Mouse (Mus musculus): ENCODE data around the gene Specc1l. TPM values are rescaled to one million over a fixed set of nuclear protein-coding genes. Genes with fewer than 3 reads are reported as not detected.

The Specc1l gene
- polyA plus RNA-seq, 1 experiment from 2014 or later, result 30.9 TPM

DNA sequence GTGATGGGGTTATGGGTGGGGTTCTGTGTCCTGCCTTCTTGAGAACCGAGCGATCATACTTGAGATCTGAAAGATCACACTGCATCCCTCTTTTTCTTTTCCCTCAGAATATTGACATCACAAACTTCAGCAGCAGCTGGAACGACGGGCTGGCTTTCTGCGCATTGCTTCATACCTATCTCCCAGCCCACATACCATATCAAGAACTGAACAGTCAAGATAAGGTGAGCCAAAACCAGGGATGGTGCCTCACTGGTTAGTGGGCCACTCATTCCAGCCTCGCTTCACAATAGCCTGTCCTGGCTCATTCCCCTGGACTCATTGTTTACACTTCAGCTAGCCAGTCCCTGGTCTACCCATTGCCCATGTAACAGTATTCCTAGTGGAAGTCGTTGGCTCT is 95.3 kb downstream of the Specc1l start:
- Histone ChIP-seq H3K27me3 (ENCODE audit: control insufficient read depth, insufficient read depth, low read depth, low read length) (no peaks in the 10 kb centered on the region), H3K4me3 (ENCODE audit: low read depth, low read length) (no peak overlapping the region), H3K36me3 (ENCODE audit: control insufficient read depth, insufficient read depth, low read length) (peaks cover 13% of the 10 kb centered on the region), H3K4me1 (ENCODE audit: control insufficient read depth, insufficient read depth, low read length) (no peaks in the 10 kb centered on the region), H3K27ac (ENCODE audit: low read length) (no peak overlapping the region), H3K9ac (ENCODE audit: low read depth, low read length) (no peak overlapping the region), H3K9me3 (replicated peaks; ENCODE audit: control insufficient read depth, low read length, poor library complexity, severe bottlenecking) (no peaks in the 10 kb centered on the region), H3K4me2 (ENCODE audit: low read length) (no peak overlapping the region)
- ATAC-seq, result no peak
- WGBS, result 96% methylated on average over 7 of the region's 7 CpGs

DNA sequence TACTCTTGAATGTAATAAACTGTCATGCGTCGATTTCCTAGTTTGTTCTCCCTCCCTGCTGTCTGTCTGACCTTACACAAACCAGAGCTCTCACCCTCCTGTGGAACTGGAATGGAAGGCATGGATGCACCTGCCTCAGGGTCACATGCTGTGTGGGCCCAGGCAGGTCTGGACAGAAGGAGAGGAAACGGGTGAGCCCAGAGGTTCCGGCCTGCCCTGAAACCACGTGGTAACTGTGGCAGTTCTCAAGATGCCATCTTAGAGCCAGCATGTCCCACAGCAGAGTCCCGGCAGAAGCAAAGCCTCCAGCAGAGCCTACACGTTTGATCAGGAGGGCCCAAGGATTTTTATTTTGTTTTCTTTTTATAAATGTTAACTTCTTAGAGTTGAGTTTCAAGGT is 100.5 kb downstream of the Specc1l start:
- Histone ChIP-seq H3K36me3 (ENCODE audit: control insufficient read depth, insufficient read depth, low read length) (peaks cover 13% of the 10 kb centered on the region), H3K27ac (ENCODE audit: low read length) (no peak overlapping the region), H3K4me2 (ENCODE audit: low read length) (no peak overlapping the region), H3K27me3 (ENCODE audit: control insufficient read depth, insufficient read depth, low read depth, low read length) (0 out of 2 replicates have a peak, but pooled peaks cover 3% of the 10 kb centered on the region), H3K9me3 (replicated peaks; ENCODE audit: control insufficient read depth, low read length, poor library complexity, severe bottlenecking) (no peaks in the 10 kb centered on the region), H3K4me1 (ENCODE audit: control insufficient read depth, insufficient read depth, low read length) (peaks cover 6% of the 10 kb centered on the region), H3K4me3 (ENCODE audit: low read depth, low read length) (no peak overlapping the region), H3K9ac (ENCODE audit: low read depth, low read length) (no peak overlapping the region)
- WGBS, result 86% methylated on average over 7 of the region's 7 CpGs
- no peak for ATAC-seq

- no peak overlapping the region for H3K9ac ChIP-seq (ENCODE audit: low read depth, low read length)
- no peaks in the 10 kb centered on the region for H3K9me3 ChIP-seq (replicated peaks; ENCODE audit: control insufficient read depth, low read length, poor library complexity, severe bottlenecking)
- no peak overlapping the region for H3K4me3 ChIP-seq (ENCODE audit: low read depth, low read length)
- peaks cover 6% of the 10 kb centered on the region for H3K4me1 ChIP-seq (ENCODE audit: control insufficient read depth, insufficient read depth, low read length)
- WGBS, result 73% methylated on average over 6 of the region's 6 CpGs
- no peak overlapping the region for H3K27ac ChIP-seq (ENCODE audit: low read length)
- no peak for ATAC-seq
- H3K27me3 ChIP-seq (ENCODE audit: control insufficient read depth, insufficient read depth, low read depth, low read length), result peaks cover 19% of the 10 kb centered on the region
- no peak overlapping the region for H3K4me2 ChIP-seq (ENCODE audit: low read length)
- peaks cover 12% of the 10 kb centered on the region for H3K36me3 ChIP-seq (ENCODE audit: control insufficient read depth, insufficient read depth, low read length)
These were observed 102.5 kb downstream of the Specc1l start for GRCm38 (mm10) chr10:75314190-75314980.

DNA sequence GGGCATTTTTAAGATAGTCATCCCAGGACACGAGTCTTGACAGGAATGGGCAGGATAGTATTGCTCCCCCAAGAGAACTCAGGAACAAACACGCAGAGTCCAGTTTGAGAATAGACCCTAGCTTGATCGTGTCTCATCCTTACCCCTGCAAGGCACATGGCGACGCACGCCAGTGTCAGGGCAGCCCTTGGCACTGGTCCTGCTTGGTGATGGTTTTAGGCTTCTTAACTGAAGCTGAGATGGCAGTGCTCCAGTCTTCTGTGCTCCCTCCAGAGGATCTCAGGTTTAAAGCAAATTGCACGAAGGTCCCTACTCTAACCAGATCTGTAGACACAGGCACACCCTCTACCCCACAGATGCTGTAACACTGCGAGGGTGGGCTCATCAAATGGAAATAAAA is 103.9 kb downstream of the Specc1l start:
- Histone ChIP-seq H3K4me2 (ENCODE audit: low read length) (no peak overlapping the region), H3K4me3 (ENCODE audit: low read depth, low read length) (no peak overlapping the region), H3K27ac (ENCODE audit: low read length) (no peak overlapping the region), H3K27me3 (ENCODE audit: control insufficient read depth, insufficient read depth, low read depth, low read length) (peaks cover 19% of the 10 kb centered on the region), H3K4me1 (ENCODE audit: control insufficient read depth, insufficient read depth, low read length) (peaks cover 6% of the 10 kb centered on the region), H3K9me3 (replicated peaks; ENCODE audit: control insufficient read depth, low read length, poor library complexity, severe bottlenecking) (no peaks in the 10 kb centered on the region), H3K36me3 (ENCODE audit: control insufficient read depth, insufficient read depth, low read length) (peaks cover 3% of the 10 kb centered on the region), H3K9ac (ENCODE audit: low read depth, low read length) (no peak overlapping the region)
- ATAC-seq, result no peak
- 73% methylated on average over 8 of the region's 8 CpGs for WGBS

GRCm38 (mm10) chr10:75316472-75316871 is 104.6 kb downstream of the Specc1l start:
- peak; percentile 21 for ATAC-seq
- WGBS, result 13% methylated on average over 8 of the region's 9 CpGs
- Histone ChIP-seq H3K36me3 (ENCODE audit: control insufficient read depth, insufficient read depth, low read length) (peaks cover 3% of the 10 kb centered on the region; the same call in 1 of the 2 replicates), H3K4me1 (ENCODE audit: control insufficient read depth, insufficient read depth, low read length) (peaks cover 6% of the 10 kb centered on the region), H3K4me3 (ENCODE audit: low read depth, low read length) (peak overlapping the region; percentile 36), H3K27me3 (ENCODE audit: control insufficient read depth, insufficient read depth, low read depth, low read length) (peaks cover 19% of the 10 kb centered on the region), H3K9ac (ENCODE audit: low read depth, low read length) (peak overlapping the region; percentile 22; the same call in 1 of the 2 replicates), H3K4me2 (ENCODE audit: low read length) (peak overlapping the region; percentile 54), H3K27ac (ENCODE audit: low read length) (no peak overlapping the region), H3K9me3 (replicated peaks; ENCODE audit: control insufficient read depth, low read length, poor library complexity, severe bottlenecking) (no peaks in the 10 kb centered on the region)

GRCm38 (mm10) chr10:75316872-75316907 is 104.8 kb downstream of the Specc1l start, which contains the start of gene Adora2a:
Gene Adora2a (plus strand): TSS chr10:75316877.
- Histone ChIP-seq H3K4me1 (ENCODE audit: control insufficient read depth, insufficient read depth, low read length) (peaks cover 6% of the 10 kb centered on the region), H3K36me3 (ENCODE audit: control insufficient read depth, insufficient read depth, low read length) (peaks cover 3% of the 10 kb centered on the region; the same call in 1 of the 2 replicates), H3K4me3 (ENCODE audit: low read depth, low read length) (peak within 1 kb of the TSS; percentile 36), H3K27me3 (ENCODE audit: control insufficient read depth, insufficient read depth, low read depth, low read length) (peaks cover 19% of the 10 kb centered on the region), H3K9me3 (replicated peaks; ENCODE audit: control insufficient read depth, low read length, poor library complexity, severe bottlenecking) (no peaks in the 10 kb centered on the region), H3K27ac (ENCODE audit: low read length) (peak within 1 kb of the TSS; percentile 20; the same call in 1 of the 2 replicates), H3K4me2 (ENCODE audit: low read length) (peak within 1 kb of the TSS; percentile 54), H3K9ac (ENCODE audit: low read depth, low read length) (peak within 1 kb of the TSS; percentile 22; the same call in 1 of the 2 replicates)
- no peak for ATAC-seq
- WGBS, result 3% methylated on average over 4 of the region's 4 CpGs

DNA sequence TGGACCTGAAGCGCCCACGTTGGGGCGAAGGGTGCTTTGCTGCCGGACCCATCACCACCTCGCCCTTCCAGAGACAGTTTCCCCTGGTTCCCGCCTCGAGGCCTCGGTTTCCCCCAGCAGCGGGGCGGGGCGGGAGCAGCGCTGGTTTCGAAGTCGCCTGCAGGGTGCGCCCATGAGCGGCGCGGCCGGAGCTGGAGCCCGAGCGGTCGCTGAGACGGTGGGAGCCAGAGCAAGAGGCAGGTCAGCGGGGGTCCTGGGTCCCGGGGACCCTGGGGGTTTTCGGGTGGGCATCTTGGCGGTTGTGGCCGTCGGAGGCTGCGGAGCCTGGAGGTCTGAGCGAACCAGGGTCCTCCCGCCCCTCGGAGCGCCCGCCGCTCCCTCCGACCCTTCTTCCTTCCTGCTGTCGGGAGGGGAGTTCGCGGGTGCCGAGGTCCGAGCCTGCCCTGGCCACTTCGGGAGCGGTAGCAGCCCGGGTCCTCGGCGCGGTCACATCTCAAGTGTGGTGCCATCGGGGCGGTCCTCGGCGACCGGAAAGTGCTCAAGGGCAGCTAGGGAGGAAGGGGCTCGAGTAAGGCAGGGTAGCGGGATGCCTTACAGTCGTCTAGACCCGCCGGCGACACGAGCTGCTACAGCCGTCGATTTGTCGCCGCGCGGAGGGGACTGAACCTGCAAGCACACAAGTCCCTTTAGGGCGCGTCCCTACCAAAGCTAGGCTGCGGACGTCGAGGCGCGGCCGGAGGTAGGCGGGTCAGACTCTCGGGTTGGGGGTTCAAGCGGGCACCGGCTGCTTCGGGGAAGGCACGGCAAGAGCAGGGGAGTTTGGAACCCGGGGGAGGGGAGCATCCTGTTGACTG is 105.3 kb downstream of the Specc1l start:
- Histone ChIP-seq H3K36me3 (ENCODE audit: control insufficient read depth, insufficient read depth, low read length) (peaks cover 3% of the 10 kb centered on the region; the same call in 1 of the 2 replicates), H3K4me2 (ENCODE audit: low read length) (peak overlapping the region; percentile 54), H3K27ac (ENCODE audit: low read length) (peak overlapping the region; percentile 20; the same call in 1 of the 2 replicates), H3K4me1 (ENCODE audit: control insufficient read depth, insufficient read depth, low read length) (peaks cover 6% of the 10 kb centered on the region), H3K9ac (ENCODE audit: low read depth, low read length) (peak overlapping the region; percentile 22; the same call in 1 of the 2 replicates), H3K4me3 (ENCODE audit: low read depth, low read length) (peak overlapping the region; percentile 36), H3K9me3 (replicated peaks; ENCODE audit: control insufficient read depth, low read length, poor library complexity, severe bottlenecking) (no peaks in the 10 kb centered on the region), H3K27me3 (ENCODE audit: control insufficient read depth, insufficient read depth, low read depth, low read length) (peaks cover 19% of the 10 kb centered on the region)
- peak; percentile 55 for ATAC-seq
- under 1% methylated on average over 69 of the region's 81 CpGs for WGBS

GRCm38 (mm10) chr10:75318206-75318605 is 106.3 kb downstream of the Specc1l start:
- WGBS, result 85% methylated on average over 6 of the region's 6 CpGs

GRCm38 (mm10) chr10:75320321-75320720 is 108.4 kb downstream of the Specc1l start:
- H3K4me2 ChIP-seq (ENCODE audit: low read length), result no peak overlapping the region
- H3K4me3 ChIP-seq (ENCODE audit: low read depth, low read length), result no peak overlapping the region
- H3K9ac ChIP-seq (ENCODE audit: low read depth, low read length), result no peak overlapping the region
- H3K36me3 ChIP-seq (ENCODE audit: control insufficient read depth, insufficient read depth, low read length), result no peaks in the 10 kb centered on the region
- no peak for ATAC-seq
- peaks cover 6% of the 10 kb centered on the region for H3K4me1 ChIP-seq (ENCODE audit: control insufficient read depth, insufficient read depth, low read length)
- H3K9me3 ChIP-seq (replicated peaks; ENCODE audit: control insufficient read depth, low read length, poor library complexity, severe bottlenecking), result no peaks in the 10 kb centered on the region
- peaks cover 19% of the 10 kb centered on the region for H3K27me3 ChIP-seq (ENCODE audit: control insufficient read depth, insufficient read depth, low read depth, low read length)
- 65% methylated on average over 4 of the region's 4 CpGs for WGBS
- no peak overlapping the region for H3K27ac ChIP-seq (ENCODE audit: low read length)

More at GRCm38 (mm10) chr10:75318206-75318605, 106.3 kb downstream of the Specc1l start:
- Histone ChIP-seq H3K9ac (ENCODE audit: low read depth, low read length) (no peak overlapping the region), H3K4me3 (ENCODE audit: low read depth, low read length) (peak overlapping the region; percentile 8; the same call in 1 of the 2 replicates), H3K36me3 (ENCODE audit: control insufficient read depth, insufficient read depth, low read length) (no peaks in the 10 kb centered on the region), H3K27me3 (ENCODE audit: control insufficient read depth, insufficient read depth, low read depth, low read length) (peaks cover 19% of the 10 kb centered on the region), H3K4me2 (ENCODE audit: low read length) (peak overlapping the region; percentile 54; the same call in 1 of the 2 replicates), H3K4me1 (ENCODE audit: control insufficient read depth, insufficient read depth, low read length) (peaks cover 6% of the 10 kb centered on the region), H3K9me3 (replicated peaks; ENCODE audit: control insufficient read depth, low read length, poor library complexity, severe bottlenecking) (no peaks in the 10 kb centered on the region), H3K27ac (ENCODE audit: low read length) (no peak overlapping the region)
- no peak for ATAC-seq

Data from midbrain, embryonic 16.5 days (tissue).